Mouse (Mus musculus) right cerebral cortex, adult 18-20 months (tissue): ENCODE measurements at regions not wholly inside any gene's neighbourhood (a gene's known extent, or its start where the extent isn't known, plus 50 kb on each side); places are given as distances from the start of the nearest gene placed in this dataset.

Source experiments
- DNase-seq: peaks from one replicate; pipeline ENCODE4 v3.0.0; 2022; ENCODE audit warnings: mixed read lengths

GRCm38 (mm10) chr12:11981743-11982142, 280.2 kb upstream of the Fam49a start:
- no peak for DNase-seq

- DNase-seq: peak; percentile 18
Observed at GRCm38 (mm10) chr12:11993513-11993912, 268.4 kb upstream of the Fam49a start.

DNA sequence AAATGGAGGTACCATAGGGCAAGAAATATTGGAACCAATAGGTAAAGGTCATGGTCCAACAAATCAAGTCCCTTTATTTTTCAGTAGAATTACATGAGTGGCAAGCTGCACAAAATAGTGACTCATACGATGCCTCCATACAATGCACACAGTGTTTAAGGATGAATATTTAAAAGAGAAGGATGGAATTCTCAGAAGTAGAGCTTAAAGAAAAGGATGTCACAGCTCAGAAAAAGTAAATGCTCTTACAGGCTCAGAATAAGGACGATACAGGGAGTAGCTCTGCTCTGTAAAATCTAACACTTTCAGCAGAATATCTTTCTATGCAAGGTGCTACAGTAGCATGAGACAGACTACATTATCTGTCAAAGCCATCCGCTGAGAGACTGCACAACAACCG, 262.7 kb upstream of the Fam49a start:
- DNase-seq: no peak

DNA sequence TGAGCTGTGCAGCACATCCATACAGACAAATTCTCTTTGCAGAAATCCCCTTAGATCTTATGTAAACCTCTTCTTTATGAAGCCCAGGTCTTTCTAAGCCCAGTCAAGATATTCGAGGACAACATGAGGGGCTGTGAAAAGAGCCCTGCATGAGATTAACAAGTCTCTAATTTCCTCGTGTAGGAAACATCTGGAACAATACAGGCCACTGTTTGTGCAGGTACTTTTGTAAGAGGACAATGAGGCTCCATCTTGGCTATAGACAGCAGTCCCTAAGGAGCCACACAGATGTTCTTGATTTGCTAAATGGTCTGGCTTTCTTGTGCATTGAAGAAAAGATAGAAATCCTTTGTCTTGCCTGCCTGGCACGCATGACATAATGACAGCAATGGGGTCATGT, 259.5 kb upstream of the Fam49a start:
- DNase-seq: no peak

DNA sequence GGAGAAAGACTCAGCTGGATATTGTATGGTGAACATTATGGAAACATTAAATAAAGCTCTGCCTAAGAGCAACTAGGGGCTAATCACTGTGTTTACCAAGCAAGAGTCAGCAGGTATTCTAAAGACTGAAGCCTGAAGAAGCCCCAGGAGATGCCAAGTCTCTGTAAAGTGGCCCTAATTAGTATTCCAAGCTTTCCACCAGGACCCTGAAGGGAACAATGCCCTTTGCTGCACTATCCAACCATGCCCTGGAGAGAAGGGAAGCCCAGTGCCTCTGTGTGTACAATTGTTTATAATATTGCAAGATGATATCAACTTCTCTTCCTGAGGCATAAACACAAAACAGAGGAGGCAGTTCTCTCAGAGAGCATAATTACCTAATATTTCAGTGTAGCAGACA, 251.3 kb upstream of the Fam49a start:
- no peak for DNase-seq

DNA sequence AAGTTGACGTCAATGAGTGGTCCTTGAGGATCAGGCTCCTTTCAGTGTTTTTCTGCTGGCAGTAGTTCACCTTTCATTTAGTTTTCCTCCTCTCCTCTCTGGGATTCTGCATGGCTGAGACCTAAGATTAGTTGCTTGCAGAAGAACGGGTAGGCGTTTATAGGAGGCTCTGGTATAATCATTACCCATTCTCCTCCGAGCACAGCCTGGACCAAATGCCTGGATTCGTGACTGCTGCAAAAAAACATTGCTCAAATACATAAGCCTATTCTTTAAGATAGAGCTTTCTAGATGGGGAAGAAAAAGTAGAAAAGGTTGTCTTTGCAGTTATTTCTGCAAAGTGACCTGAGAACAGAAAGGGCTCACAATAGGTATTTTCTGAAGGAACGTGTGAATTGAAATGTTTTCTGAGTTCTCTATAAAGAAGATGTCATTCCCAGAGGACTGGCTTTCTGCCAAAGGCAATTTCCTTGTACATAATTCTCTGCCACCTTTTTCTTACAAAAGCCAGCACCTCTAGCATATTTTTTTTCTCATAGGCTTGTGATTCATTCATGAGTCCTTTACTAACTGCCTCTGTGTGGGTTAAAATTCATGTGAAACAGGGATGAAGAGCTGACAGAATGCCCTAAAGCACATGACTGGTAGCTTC, 238.0 kb upstream of the Fam49a start:
- peak; percentile 63 for DNase-seq

GRCm38 (mm10) chr12:12030039-12030550, 231.8 kb upstream of the Fam49a start:
- DNase-seq: no peak

DNA sequence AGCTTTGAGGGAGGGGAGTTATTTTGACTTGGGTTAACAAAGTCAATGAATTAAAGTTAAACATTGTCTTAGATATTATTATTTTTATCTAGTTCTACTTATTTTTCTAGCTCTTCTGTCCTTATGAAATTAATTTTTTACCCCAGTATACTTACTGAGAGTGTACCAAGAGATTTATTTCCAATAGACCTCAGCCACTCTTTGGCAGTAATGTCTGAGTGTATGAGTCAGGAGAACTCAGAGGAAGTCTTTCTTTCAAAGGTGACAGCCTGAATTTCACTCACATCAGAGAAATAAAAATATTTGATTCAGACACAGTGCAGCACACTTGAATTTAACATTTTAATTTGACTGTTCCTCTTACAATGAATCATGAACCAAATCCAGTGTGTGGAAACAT, 227.4 kb upstream of the Fam49a start:
- no peak for DNase-seq

DNA sequence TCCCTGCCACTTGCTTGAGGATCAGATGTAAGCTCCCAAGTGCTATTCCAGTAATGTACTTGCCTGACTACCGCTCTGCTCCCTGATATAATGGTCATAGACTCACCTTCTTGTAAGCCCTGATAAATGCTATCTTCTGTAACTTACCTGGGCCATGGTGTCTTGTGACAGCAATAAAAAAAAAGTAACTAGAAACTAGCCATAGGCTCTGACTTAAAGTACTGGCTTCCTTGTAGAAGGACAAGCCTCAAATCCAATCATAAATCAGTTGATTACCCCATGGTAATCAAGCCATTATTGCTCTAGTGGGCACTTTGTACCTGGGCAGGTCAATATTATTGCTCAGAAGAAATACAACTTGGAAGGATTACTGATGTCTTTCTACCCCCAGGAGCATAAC, 222.7 kb upstream of the Fam49a start:
- no peak for DNase-seq

GRCm38 (mm10) chr12:12062215-12062614, 199.7 kb upstream of the Fam49a start:
- no peak for DNase-seq

DNA sequence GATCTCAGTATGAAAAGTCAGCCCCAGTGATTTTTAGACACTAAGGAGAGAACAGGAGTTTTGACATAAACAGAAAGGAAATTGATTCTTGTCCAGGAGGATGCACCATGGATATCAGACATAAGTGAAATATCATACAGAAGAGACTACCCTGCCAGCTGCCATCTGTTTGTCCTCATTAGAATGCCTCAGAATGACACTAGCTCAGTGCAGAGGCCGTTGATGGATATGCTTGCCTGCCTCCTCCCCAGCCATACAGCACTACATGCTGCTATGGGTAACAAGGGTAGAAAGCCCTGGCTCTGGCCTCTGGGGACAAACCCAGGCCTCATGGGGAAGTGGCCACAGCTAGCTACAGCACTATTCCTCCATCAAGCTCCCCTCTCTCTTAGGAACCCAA, 198.0 kb upstream of the Fam49a start:
- DNase-seq: peak; percentile 48

DNA sequence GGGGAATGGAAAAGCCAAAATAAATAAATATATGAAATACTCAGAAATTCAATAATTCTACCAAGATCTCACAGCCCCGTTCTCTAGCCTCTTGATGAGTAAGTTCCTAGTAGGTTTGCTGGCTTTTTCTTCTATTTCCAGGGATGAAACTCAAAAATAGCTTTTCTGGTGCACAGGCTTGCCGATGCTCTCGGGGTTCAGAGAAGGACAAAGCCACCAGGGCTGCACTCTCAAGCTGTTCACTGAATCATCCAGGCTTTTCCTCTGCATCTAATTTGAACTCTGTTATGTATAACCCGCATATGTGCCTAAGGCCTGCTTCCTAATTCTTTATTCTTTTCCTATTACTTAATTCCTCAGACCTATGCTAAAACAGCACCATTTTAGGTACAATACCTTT, 197.5 kb upstream of the Fam49a start:
- peak; percentile 47 for DNase-seq

GRCm38 (mm10) chr12:12088338-12088737, 173.6 kb upstream of the Fam49a start:
- no peak for DNase-seq
